Mouse (Mus musculus) intestine, postnatal 0 days (tissue): Measurements from ENCODE around the gene Olfr726. TPM values are rescaled to one million over a fixed set of nuclear protein-coding genes. Genes with fewer than 3 reads are reported as not detected.

Experiments
- ATAC-seq: fragments of 200-750 bp; cut with Nextera tagmentation; 2 replicates; pipeline ENCODE4 v1.8.0; 2017; ENCODE audit warnings: mild to moderate bottlenecking, moderate TSS enrichment, moderate library complexity
- H3K27ac ChIP-seq: fragments of 300-500 bp; sonication (generic); 2 replicates; pipeline ENCODE4 v1.5.1; 2014; ENCODE audit warnings: mild to moderate bottlenecking, low read depth, low read length, moderate library complexity
- H3K27me3 ChIP-seq: fragments of 300-500 bp; sonication (generic); replicated peaks from 2 replicates; pipeline ENCODE4 v1.6.1; 2014; ENCODE audit warnings: low read length, mixed read lengths; ENCODE audit not compliant: control insufficient read depth, insufficient read depth
- H3K36me3 ChIP-seq: fragments of 300-500 bp; sonication (generic); 2 replicates; pipeline ENCODE4 v1.6.1; 2014; ENCODE audit warnings: mild to moderate bottlenecking, moderate library complexity; ENCODE audit not compliant: control insufficient read depth, insufficient read depth
- H3K4me1 ChIP-seq: fragments of 300-500 bp; sonication (generic); replicated peaks from 2 replicates; pipeline ENCODE4 v1.6.1; 2014; ENCODE audit warnings: antibody characterized with exemption, low read length, mixed read lengths; ENCODE audit not compliant: control insufficient read depth, insufficient read depth
- H3K4me2 ChIP-seq: fragments of 300-500 bp; sonication (generic); replicated peaks from 2 replicates; pipeline ENCODE4 v1.6.1; 2014; ENCODE audit warnings: low read depth, mild to moderate bottlenecking, moderate library complexity
- H3K4me3 ChIP-seq: fragments of 300-500 bp; sonication (generic); 2 replicates; pipeline ENCODE4 v1.5.1; 2014; ENCODE audit warnings: low read depth, low read length
- H3K9ac ChIP-seq: fragments of 300-500 bp; sonication (generic); 2 replicates; pipeline ENCODE4 v1.6.1; 2014; ENCODE audit warnings: mild to moderate bottlenecking, low read depth, low read length
- H3K9me3 ChIP-seq: fragments of 300-500 bp; sonication (generic); 2 replicates; pipeline ENCODE4 v1.6.1; 2016; ENCODE audit warnings: mixed run types; ENCODE audit not compliant: control insufficient read depth
- CTCF ChIP-seq: sonication (generic); IDR thresholded peaks from 2 replicates; pipeline ENCODE4 v1.5.1; 2016; ENCODE audit warnings: low read depth, mild to moderate bottlenecking, control low read depth, antibody characterized with exemption, moderate library complexity
- polyA plus RNA-seq: library from polyadenylated mRNA; unstranded; fragments of >200 nt; fragmentation: Nextera tagmentation; extraction: Ambion mirVana; gene quantifications from 2 replicates; pipeline ENCODE4 v1.2.1, GENCODE M21; 2015

Gene Olfr726
- polyA plus RNA-seq, 1 experiment from 2014 or later, result not detected

GRCm38 (mm10) chr14:50040275-50040674 is 50.5 kb downstream of the Olfr726 start, which contains the start of gene Olfr725:
TSS of gene Olfr725 (minus strand) at chr14:50040375.
- ATAC-seq, result no peak
- no peaks in the 10 kb centered on the region for H3K27me3 ChIP-seq
- no peak within 1 kb of the TSS for H3K27ac ChIP-seq
- no peaks in the 10 kb centered on the region for H3K4me1 ChIP-seq
- no peak within 1 kb of the TSS for H3K4me3 ChIP-seq
- no peaks in the 10 kb centered on the region for H3K9me3 ChIP-seq
- H3K36me3 ChIP-seq, result no peaks in the 10 kb centered on the region
- H3K4me2 ChIP-seq, result no peak within 1 kb of the TSS
- H3K9ac ChIP-seq, result no peak within 1 kb of the TSS
- TF ChIP-seq CTCF, result no peak

Other genes starting within 250 kb of the Olfr726 start
- gene Olfr722, start 189.0 kb downstream of the Olfr726 start, polyA plus RNA-seq, result not detected in 2 replicates
- not detected in 2 replicates for gene Olfr723, start 159.2 kb downstream of the Olfr726 start, polyA plus RNA-seq
- not detected in 2 replicates for gene Olfr724, start 127.7 kb downstream of the Olfr726 start, polyA plus RNA-seq
- gene Olfr725, start 50.6 kb downstream of the Olfr726 start, polyA plus RNA-seq, result not detected in 2 replicates
- gene Olfr727, start 32.2 kb upstream of the Olfr726 start, polyA plus RNA-seq, result not detected in 2 replicates
- gene Olfr728, start 51.7 kb upstream of the Olfr726 start, polyA plus RNA-seq, result not detected in 2 replicates
- not detected in 2 replicates for gene Olfr729, start 62.0 kb upstream of the Olfr726 start, polyA plus RNA-seq
- not detected in 2 replicates for gene Olfr730, start 97.2 kb upstream of the Olfr726 start, polyA plus RNA-seq
- not detected in 2 replicates for gene Olfr731, start 150.9 kb upstream of the Olfr726 start, polyA plus RNA-seq
- not detected in 2 replicates for gene Olfr732, start 193.3 kb upstream of the Olfr726 start, polyA plus RNA-seq
- not detected in 2 replicates for gene Olfr733, start 210.6 kb upstream of the Olfr726 start, polyA plus RNA-seq
- not detected in 2 replicates for gene Olfr734, start 235.8 kb upstream of the Olfr726 start, polyA plus RNA-seq